Mouse (Mus musculus) midbrain, postnatal 0 days (tissue): ENCODE measurements at regions not wholly inside any gene's neighbourhood (a gene's known extent, or its start where the extent isn't known, plus 50 kb on each side); places are given as distances from the start of the nearest gene placed in this dataset.
"Not testable (repeated sequence)": the region's sequence is repeated elsewhere in the genome, so short reads cannot be mapped to it uniquely, and the experiment has no call there.

Source experiments
- ATAC-seq: fragments of 200-750 bp; cut with Nextera tagmentation; 2 replicates; pipeline ENCODE4 v1.8.0; 2017; ENCODE audit warnings: moderate number of reproducible peaks, mild to moderate bottlenecking, moderate TSS enrichment, moderate library complexity; ENCODE audit not compliant: low FRiP score
- DNase-seq: peaks from one replicate; pipeline ENCODE4 v3.0.0-alpha.2; 2015; ENCODE audit warnings: low spot score
- H3K27ac ChIP-seq: fragments of 300-500 bp; sonication (generic); 2 replicates; pipeline ENCODE4 v1.5.1; 2014; ENCODE audit warnings: low read depth, mild to moderate bottlenecking, low read length, mixed read lengths
- H3K27me3 ChIP-seq: fragments of 300-500 bp; sonication (generic); 2 replicates; pipeline ENCODE4 v1.6.1; 2014; ENCODE audit warnings: low read length, control low read depth, mixed read lengths; ENCODE audit not compliant: insufficient read depth
- H3K36me3 ChIP-seq: fragments of 300-500 bp; sonication (generic); 2 replicates; pipeline ENCODE4 v1.6.1; 2014; ENCODE audit warnings: low read length, control low read depth, mixed read lengths; ENCODE audit not compliant: insufficient read depth
- H3K4me1 ChIP-seq: fragments of 300-500 bp; sonication (generic); 2 replicates; pipeline ENCODE4 v1.6.1; 2014; ENCODE audit warnings: mild to moderate bottlenecking, control low read depth, antibody characterized with exemption, low read length, mixed read lengths; ENCODE audit not compliant: insufficient read depth
- H3K4me2 ChIP-seq: fragments of 300-500 bp; sonication (generic); 2 replicates; pipeline ENCODE4 v1.6.1; 2014; ENCODE audit warnings: low read depth, mild to moderate bottlenecking, low read length, mixed read lengths; ENCODE audit not compliant: poor library complexity, severe bottlenecking
- H3K4me3 ChIP-seq: fragments of 300-500 bp; sonication (generic); 2 replicates; pipeline ENCODE4 v1.5.1; 2014; ENCODE audit warnings: low read depth, mild to moderate bottlenecking, low read length, moderate library complexity
- H3K9ac ChIP-seq: fragments of 300-500 bp; sonication (generic); replicated peaks from 2 replicates; pipeline ENCODE4 v1.6.1; 2014; ENCODE audit warnings: mild to moderate bottlenecking, low read length, moderate library complexity, mixed read lengths; ENCODE audit not compliant: poor library complexity, severe bottlenecking
- H3K9me3 ChIP-seq: fragments of 300-500 bp; sonication (generic); 2 replicates; pipeline ENCODE4 v1.6.1; 2016; ENCODE audit warnings: low read length, control low read depth
- CTCF ChIP-seq: IDR thresholded peaks from 2 replicates; pipeline ENCODE4 v1.5.1; 2016; ENCODE audit warnings: antibody characterized with exemption, mild to moderate bottlenecking
- WGBS: fragments of 180-500 bp; shearing (Covaris S2); extraction: QIAGEN DNeasy Blood & Tissue Kit; methylation state at CpG from one replicate; pipeline ENCODE4 v1.1.7; 2014; 5-methylcytosine and 5-hydroxymethylcytosine counted together

DNA sequence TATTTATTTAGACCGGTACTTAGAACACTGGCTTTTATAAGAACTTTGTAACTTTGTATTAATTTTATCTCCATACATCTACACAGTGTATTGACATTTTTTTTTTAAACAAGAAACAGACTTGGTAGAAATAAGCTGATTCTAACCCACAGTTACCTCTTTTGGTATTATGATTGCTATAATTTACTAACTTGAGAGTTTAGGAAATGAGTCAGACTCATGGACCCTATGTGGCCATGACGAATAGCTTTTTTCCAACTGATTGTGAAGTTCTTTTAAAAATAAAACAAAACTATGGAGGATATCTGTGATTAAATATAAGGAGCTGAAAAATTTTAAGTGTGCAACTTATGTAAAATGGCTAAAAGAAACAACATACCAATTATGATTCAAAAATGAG lies 684.7 kb upstream of the Man1a start:
- no peaks in the 10 kb centered on the region for H3K36me3 ChIP-seq
- H3K9me3 ChIP-seq, result no peaks in the 10 kb centered on the region
- TF ChIP-seq CTCF, result no peak
- DNase-seq (no peak), ATAC-seq (no peak)
- no peaks in the 10 kb centered on the region for H3K4me1 ChIP-seq
- no peaks in the 10 kb centered on the region for H3K27me3 ChIP-seq
- H3K4me3 ChIP-seq, result no peak overlapping the region
- no peak overlapping the region for H3K9ac ChIP-seq
- WGBS, result 97% methylated on average over 2 of the region's 2 CpGs
- H3K4me2 ChIP-seq, result no peak overlapping the region
- no peak overlapping the region for H3K27ac ChIP-seq

DNA sequence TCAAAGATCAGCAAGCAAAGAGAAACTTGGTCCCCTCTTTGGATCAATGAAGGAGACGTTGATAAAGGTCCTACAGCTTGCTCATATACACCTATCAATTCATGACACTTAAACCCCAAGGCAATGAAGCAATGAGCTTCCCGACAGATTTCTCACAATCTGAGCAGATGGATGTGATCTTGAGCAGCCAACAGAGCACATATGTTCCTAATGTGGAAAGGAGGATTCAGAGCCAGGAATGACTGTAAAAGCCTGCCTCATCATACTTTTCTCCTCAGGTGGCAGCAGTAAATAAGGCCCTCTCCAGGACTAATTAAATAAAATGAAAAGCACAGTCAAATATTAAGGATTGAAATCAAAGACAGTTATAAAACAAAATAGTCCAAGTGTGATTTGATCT lies 672.8 kb upstream of the Man1a start:
- no peaks in the 10 kb centered on the region for H3K9me3 ChIP-seq
- no peaks in the 10 kb centered on the region for H3K4me1 ChIP-seq
- no peaks in the 10 kb centered on the region for H3K36me3 ChIP-seq
- no peaks in the 10 kb centered on the region for H3K27me3 ChIP-seq
- no peak overlapping the region for H3K4me2 ChIP-seq
- H3K9ac ChIP-seq, result no peak overlapping the region
- no peak for TF ChIP-seq CTCF
- H3K27ac ChIP-seq, result no peak overlapping the region
- DNase-seq (peak; percentile 9), ATAC-seq (no peak)
- H3K4me3 ChIP-seq, result no peak overlapping the region
- 80% methylated on average over 2 of the region's 2 CpGs for WGBS

DNA sequence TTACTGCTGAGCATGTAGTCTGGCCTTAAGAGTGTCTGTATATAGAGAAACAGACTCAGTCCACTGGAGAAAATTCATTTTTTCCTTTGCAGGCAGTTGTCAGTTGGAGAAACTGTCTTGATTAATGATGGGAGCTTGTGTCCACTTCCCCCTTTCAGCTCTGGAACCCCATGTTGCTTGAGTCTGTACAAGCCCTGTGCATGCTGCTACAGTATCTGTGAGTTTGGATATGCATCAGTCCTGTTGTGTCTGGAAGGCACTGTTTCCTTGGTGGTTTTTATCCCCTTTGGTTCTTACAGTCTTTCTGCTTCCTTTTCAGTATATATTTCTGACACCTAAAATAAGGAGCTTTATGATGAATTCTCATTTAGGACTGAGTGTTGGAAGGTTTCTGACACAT lies 660.7 kb upstream of the Man1a start:
- DNase-seq (no peak), ATAC-seq (no peak)
- no peak overlapping the region for H3K27ac ChIP-seq
- no peak overlapping the region for H3K4me3 ChIP-seq
- H3K4me1 ChIP-seq, result no peaks in the 10 kb centered on the region
- no peak overlapping the region for H3K9ac ChIP-seq
- no peak overlapping the region for H3K4me2 ChIP-seq
- no peaks in the 10 kb centered on the region for H3K36me3 ChIP-seq
- TF ChIP-seq CTCF, result no peak
- no peaks in the 10 kb centered on the region for H3K27me3 ChIP-seq
- no peaks in the 10 kb centered on the region for H3K9me3 ChIP-seq

DNA sequence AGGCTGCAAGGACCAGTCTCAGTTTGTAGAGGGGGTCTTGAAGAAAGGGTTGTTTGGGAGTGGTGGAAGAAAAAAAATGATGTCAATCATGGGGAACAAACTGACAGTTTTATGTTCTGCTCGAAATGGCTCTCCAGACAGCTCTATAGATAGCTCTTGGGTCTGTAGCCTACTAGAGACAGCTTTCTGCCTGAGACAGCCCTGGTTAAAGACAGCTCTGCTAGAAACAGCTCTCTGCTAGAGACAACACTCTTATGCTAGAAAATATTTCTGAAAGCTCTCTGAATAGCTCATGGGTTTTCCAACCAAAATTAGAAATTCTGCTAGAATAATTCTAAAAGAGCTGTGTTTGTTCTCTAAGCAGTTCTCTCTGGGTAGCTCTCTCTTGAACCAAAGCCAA lies 636.3 kb upstream of the Man1a start:
- ATAC-seq (no peak), DNase-seq (no peak)
- H3K4me1 ChIP-seq, result no peaks in the 10 kb centered on the region
- no peak overlapping the region for H3K4me3 ChIP-seq
- no peaks in the 10 kb centered on the region for H3K27me3 ChIP-seq
- no peak overlapping the region for H3K27ac ChIP-seq
- H3K9ac ChIP-seq, result no peak overlapping the region
- H3K4me2 ChIP-seq, result no peak overlapping the region
- 71% methylated on average over 1 of the region's 1 CpGs for WGBS
- no peaks in the 10 kb centered on the region for H3K36me3 ChIP-seq
- TF ChIP-seq CTCF, result no peak
- H3K9me3 ChIP-seq, result peaks cover 3% of the 10 kb centered on the region; the same call in 1 of the 2 replicates

DNA sequence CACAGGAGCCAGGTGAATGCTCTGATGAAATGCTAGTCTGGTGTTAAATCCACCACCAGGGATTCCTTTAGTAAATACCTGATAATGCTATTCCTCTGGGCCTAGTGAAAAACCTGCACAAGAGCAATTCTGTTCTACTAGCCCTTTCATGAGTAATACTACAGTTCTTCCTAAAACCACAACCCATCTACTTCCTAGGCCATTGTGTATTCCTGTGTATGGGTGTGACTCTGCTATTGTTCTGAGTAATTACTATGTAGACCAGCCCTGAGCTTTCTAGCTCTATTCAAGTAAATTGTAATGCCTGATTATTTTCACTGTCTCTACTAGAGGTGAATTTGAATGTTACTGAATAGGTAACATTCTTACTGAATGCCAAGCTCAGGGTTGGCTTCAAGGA lies 591.4 kb upstream of the Man1a start:
- H3K9ac ChIP-seq, ATAC-seq, DNase-seq, H3K27me3 ChIP-seq, H3K4me3 ChIP-seq, H3K27ac ChIP-seq, H3K36me3 ChIP-seq, H3K4me1 ChIP-seq, H3K4me2 ChIP-seq, H3K9me3 ChIP-seq: not testable (repeated sequence)
